Mouse (Mus musculus) G1E (cell line): Measurements from ENCODE around the gene Apaf1. TPM values are rescaled to one million over a fixed set of nuclear protein-coding genes. Genes with fewer than 3 reads are reported as not detected.

Source experiments
- ATAC-seq: 2 replicates; pipeline ENCODE4 v1.8.0; 2016; ENCODE audit warnings: mild to moderate bottlenecking; ENCODE audit not compliant: insufficient number of reproducible peaks, poor library complexity, low FRiP score, severe bottlenecking; ENCODE audit errors: extremely low read depth
- DNase-seq: peaks from one replicate; pipeline ENCODE4 v3.0.0; 2012; ENCODE audit warnings: low spot score
- H3K27me3 ChIP-seq: 2 replicates; pipeline ENCODE4 v1.6.1; 2012; ENCODE audit warnings: mild to moderate bottlenecking, low read length, inconsistent platforms; ENCODE audit not compliant: insufficient read depth
- H3K36me3 ChIP-seq: replicated peaks from 2 replicates; pipeline ENCODE3; 2012; ENCODE audit warnings: mild to moderate bottlenecking, inconsistent platforms
- H3K4me1 ChIP-seq: 2 replicates; pipeline ENCODE4 v1.6.1; 2012; ENCODE audit warnings: low read depth, low read length, inconsistent platforms, mixed read lengths; ENCODE audit not compliant: insufficient read depth
- H3K4me3 ChIP-seq: 2 replicates; pipeline ENCODE4 v1.5.1; 2012; ENCODE audit warnings: low read depth, mild to moderate bottlenecking, inconsistent platforms, low read length, moderate library complexity, mixed read lengths
- H3K9me3 ChIP-seq: replicated peaks from 2 replicates; pipeline ENCODE4 v1.6.1; 2012; ENCODE audit warnings: inconsistent platforms
- CTCF ChIP-seq: IDR thresholded peaks from 2 replicates; pipeline ENCODE4 v1.5.1; 2012; ENCODE audit warnings: low read depth, low read length, inconsistent platforms, mixed read lengths
- GATA1 ChIP-seq: IDR thresholded peaks from 2 replicates; pipeline ENCODE4 v1.6.1; 2012; ENCODE audit warnings: borderline replicate concordance, low read length, inconsistent platforms, mixed read lengths
- GATA2 ChIP-seq: IDR thresholded peaks from 2 replicates; pipeline ENCODE4 v1.6.1; 2012; ENCODE audit warnings: low read depth, low read length, inconsistent platforms, borderline replicate concordance
- POLR2AphosphoS5 ChIP-seq: IDR thresholded peaks from 2 replicates; pipeline ENCODE4 v1.6.1; 2012; ENCODE audit warnings: low read depth, low read length, inconsistent platforms; ENCODE audit not compliant: insufficient replicate concordance
- TAL1 ChIP-seq: conservative IDR thresholded peaks from 2 replicates; pipeline ENCODE4 v1.6.1; 2012; ENCODE audit warnings: low read depth, low read length, inconsistent platforms, mixed read lengths
- polyA plus RNA-seq: library from polyadenylated mRNA; stranded (reverse); fragments of >175 nt; gene quantifications from 2 replicates; pipeline ENCODE4 v1.2.3, GENCODE M21; 2012
- total RNA-seq, 2 experiments: library from RNA; stranded (forward) in 1 of 2; stranded (reverse) in 1 of 2; fragments of 200-1000 nt in 1 of 2; fragments of >200 nt in 1 of 2; fragmentation: Nextera tagmentation in 1 of 2; gene quantifications; 2 replicates each; pipeline ENCODE4 v1.2.3; 2014 to 2017

The Apaf1 gene
- total and polyA plus RNA-seq, 3 experiments, result 17.4 to 42.7 (median 40.6) TPM

DNA sequence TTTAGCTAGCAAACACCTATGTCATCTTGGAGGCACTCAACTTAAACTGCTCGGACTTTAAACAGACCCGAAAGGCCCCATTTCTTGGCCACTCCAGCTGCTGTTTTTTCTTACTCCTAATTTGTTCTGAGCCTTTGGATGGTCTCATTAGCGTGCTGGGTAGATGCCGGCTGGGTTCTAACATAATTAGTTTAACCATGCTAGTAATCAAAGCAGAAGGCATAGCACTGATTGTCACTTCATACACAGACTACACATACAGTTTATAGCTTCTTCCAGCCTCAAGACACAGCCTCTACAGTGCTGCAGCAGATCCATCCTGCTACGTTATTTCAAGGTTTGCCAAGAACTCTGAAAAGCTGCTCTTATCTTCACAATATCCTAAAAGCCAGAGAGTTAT, 88.7 kb downstream of the Apaf1 start:
- Histone ChIP-seq H3K9me3 (no peaks in the 10 kb centered on the region), H3K4me1 (no peaks in the 10 kb centered on the region), H3K27me3 (no peaks in the 10 kb centered on the region), H3K4me3 (no peak overlapping the region), H3K36me3 (peaks cover 81% of the 10 kb centered on the region)
- no peak for TF ChIP-seq CTCF
- TF ChIP-seq TAL1, result no peak
- TF ChIP-seq GATA2, result no peak
- TF ChIP-seq POLR2AphosphoS5, result no peak
- no peak for TF ChIP-seq GATA1
- DNase-seq, result no peak
- ATAC-seq, result no peak

DNA sequence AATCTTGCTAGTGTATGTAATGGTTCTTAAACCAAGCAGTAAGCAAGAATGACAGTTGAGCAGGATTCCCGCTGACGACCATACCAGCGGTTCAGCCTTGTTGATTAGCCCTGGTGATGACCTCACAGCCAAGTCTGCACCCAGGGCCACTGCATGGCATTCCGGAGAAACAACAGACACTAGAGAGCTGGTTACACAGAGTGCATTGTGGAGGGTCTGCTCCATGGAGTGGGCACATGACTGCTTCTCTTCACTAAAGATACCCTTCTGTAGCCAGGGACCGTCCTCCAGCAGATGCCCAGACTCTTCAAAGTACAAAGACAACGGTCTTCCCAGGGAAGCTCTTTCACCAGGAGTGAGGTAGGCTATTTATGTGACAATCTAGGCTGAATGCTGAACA, 90.3 kb downstream of the Apaf1 start:
- H3K4me1 ChIP-seq, result no peaks in the 10 kb centered on the region
- DNase-seq (no peak), ATAC-seq (no peak)
- no peaks in the 10 kb centered on the region for H3K9me3 ChIP-seq
- no peak overlapping the region for H3K4me3 ChIP-seq
- peaks cover 71% of the 10 kb centered on the region for H3K36me3 ChIP-seq
- TF ChIP-seq GATA1 (no peak), TAL1 (no peak), CTCF (no peak), GATA2 (no peak), POLR2AphosphoS5 (no peak)
- H3K27me3 ChIP-seq, result no peaks in the 10 kb centered on the region

DNA sequence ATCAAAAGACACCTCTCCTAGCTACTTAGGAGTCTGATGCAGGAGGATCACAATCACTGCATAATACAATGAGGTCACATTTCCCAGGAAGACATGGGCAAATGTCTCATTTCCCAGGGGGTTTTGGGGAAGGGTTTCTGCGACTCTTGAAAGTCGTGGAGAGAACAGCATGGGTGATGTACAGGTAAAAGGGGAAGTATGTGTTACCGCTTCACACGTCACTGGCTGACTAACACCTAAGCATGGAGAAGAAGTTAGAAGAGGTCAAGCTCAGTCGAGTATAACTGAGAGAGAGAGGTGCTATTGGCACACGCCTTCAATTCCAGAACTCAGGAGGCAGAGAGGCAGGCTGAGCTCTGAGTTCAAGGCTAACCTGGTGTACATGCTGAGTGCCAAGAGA, 92.2 kb downstream of the Apaf1 start:
- H3K27me3 ChIP-seq, result no peaks in the 10 kb centered on the region
- TF ChIP-seq POLR2AphosphoS5, result no peak
- TF ChIP-seq TAL1, result no peak
- no peak for TF ChIP-seq GATA1
- TF ChIP-seq CTCF, result no peak
- TF ChIP-seq GATA2, result no peak
- H3K9me3 ChIP-seq, result no peaks in the 10 kb centered on the region
- no peaks in the 10 kb centered on the region for H3K4me1 ChIP-seq
- DNase-seq, result no peak
- ATAC-seq, result no peak
- H3K36me3 ChIP-seq, result peaks cover 58% of the 10 kb centered on the region
- H3K4me3 ChIP-seq, result no peak overlapping the region

DNA sequence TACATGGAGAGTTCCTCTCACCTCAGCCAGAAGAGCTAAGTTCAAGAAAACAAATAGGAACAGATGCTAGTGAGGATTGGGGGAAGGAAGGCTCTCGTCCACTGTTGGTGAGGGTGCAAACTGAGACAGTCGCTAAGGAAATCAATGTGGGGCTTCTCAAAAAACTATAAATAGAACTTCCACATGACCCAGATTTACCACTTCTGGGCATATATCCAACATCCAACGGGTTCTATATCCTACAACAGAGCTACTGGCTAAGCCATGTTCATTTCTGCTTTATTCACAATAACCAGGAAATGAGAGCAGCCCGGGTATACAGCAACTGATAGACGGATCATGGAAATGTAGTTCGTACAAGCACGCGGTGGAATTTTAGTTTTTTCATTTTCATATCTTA, 99.5 kb downstream of the Apaf1 start:
- no peaks in the 10 kb centered on the region for H3K27me3 ChIP-seq
- TF ChIP-seq POLR2AphosphoS5 (no peak), GATA2 (no peak), CTCF (no peak), GATA1 (no peak), TAL1 (no peak)
- no peak overlapping the region for H3K4me3 ChIP-seq
- no peak for DNase-seq
- H3K4me1 ChIP-seq, result no peaks in the 10 kb centered on the region
- no peak for ATAC-seq
- peaks cover 8% of the 10 kb centered on the region for H3K36me3 ChIP-seq
- H3K9me3 ChIP-seq, result no peaks in the 10 kb centered on the region

DNA sequence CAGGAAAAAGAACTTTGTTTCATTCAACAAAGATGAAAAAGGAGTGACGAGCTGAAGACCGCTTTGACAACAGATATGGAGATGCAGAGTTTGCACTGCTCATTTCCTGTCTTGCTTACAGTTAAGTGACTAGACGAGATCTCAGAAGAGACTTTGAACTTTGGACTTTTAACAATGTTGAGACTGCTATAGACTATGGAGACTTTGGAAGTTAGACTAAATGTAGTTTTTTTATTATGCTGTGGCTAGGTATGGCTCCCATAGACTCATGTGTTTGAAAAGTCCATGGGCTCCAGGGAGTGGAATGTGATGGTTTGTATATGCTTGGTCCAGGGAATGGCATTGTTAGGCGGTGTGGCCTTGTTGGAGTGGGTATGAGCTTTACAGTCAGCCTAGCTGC, 100.8 kb downstream of the Apaf1 start:
- peaks cover 5% of the 10 kb centered on the region for H3K36me3 ChIP-seq
- no peaks in the 10 kb centered on the region for H3K9me3 ChIP-seq
- H3K4me3 ChIP-seq, result no peak overlapping the region
- DNase-seq, result no peak
- no peaks in the 10 kb centered on the region for H3K4me1 ChIP-seq
- TF ChIP-seq GATA1, result no peak
- TF ChIP-seq TAL1, result no peak
- no peak for TF ChIP-seq GATA2
- no peak for TF ChIP-seq CTCF
- TF ChIP-seq POLR2AphosphoS5, result no peak
- H3K27me3 ChIP-seq, result no peaks in the 10 kb centered on the region
- no peak for ATAC-seq

DNA sequence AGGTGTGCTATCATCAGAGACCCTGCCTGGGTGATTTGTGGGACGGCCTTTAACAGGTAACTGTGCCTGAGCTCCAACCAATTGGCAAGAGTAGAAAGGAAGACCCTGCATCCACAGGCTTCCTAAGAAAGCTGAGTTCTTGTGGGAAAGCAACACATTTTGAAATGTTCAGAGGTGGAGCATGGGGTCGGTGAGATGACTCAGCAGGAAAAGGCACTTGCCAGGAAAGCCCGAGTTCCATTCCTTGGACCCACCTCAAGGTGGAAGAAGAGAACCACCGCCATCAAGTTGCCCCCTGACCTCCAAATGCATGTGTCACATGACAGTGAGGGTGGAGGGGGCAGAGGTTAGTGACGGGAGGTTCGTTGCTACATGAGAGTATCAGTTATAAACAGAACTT, 108.1 kb downstream of the Apaf1 start:
- Histone ChIP-seq H3K4me1 (no peaks in the 10 kb centered on the region), H3K27me3 (peaks cover 2% of the 10 kb centered on the region; the same call in 1 of the 2 replicates), H3K4me3 (no peak overlapping the region), H3K9me3 (no peaks in the 10 kb centered on the region), H3K36me3 (no peaks in the 10 kb centered on the region)
- TF ChIP-seq POLR2AphosphoS5, result no peak
- no peak for TF ChIP-seq CTCF
- TF ChIP-seq GATA2, result no peak
- TF ChIP-seq TAL1, result no peak
- no peak for TF ChIP-seq GATA1
- ATAC-seq (no peak), DNase-seq (no peak)
